Mouse (Mus musculus) myocyte (in vitro differentiated cells): ENCODE measurements at regions not wholly inside any gene's neighbourhood (a gene's known extent, or its start where the extent isn't known, plus 50 kb on each side); places are given as distances from the start of the nearest gene placed in this dataset.
A peak's percentile ranks its signal among the peaks of the same experiment; 100 is the strongest.

Source experiments
- H3K27me3 ChIP-seq: one replicate; pipeline ENCODE4 v1.6.1; 2011; ENCODE audit not compliant: control insufficient read depth, insufficient read depth, insufficient read length
- H3K36me3 ChIP-seq: one replicate; pipeline ENCODE4 v1.6.1; 2011; ENCODE audit not compliant: control insufficient read depth, insufficient read depth
- H3K4me2 ChIP-seq: one replicate; pipeline ENCODE4 v1.6.1; 2011; ENCODE audit warnings: low read depth, control low read depth
- H3K4me3 ChIP-seq: one replicate; pipeline ENCODE4 v1.5.1; 2011; ENCODE audit warnings: mild to moderate bottlenecking, control low read depth, moderate library complexity
- H3K79me2 ChIP-seq: one replicate; pipeline ENCODE4 v1.6.1; 2011; ENCODE audit not compliant: control insufficient read depth, insufficient read depth
- H3ac ChIP-seq: one replicate; pipeline ENCODE4 v1.6.1; 2011; ENCODE audit not compliant: control insufficient read depth, insufficient read length
- CEBPB ChIP-seq: IDR thresholded peaks from 2 replicates; pipeline ENCODE4 v1.6.1; 2011; ENCODE audit warnings: mild to moderate bottlenecking, moderate library complexity; ENCODE audit not compliant: poor library complexity, insufficient read depth, severe bottlenecking
- E2F4 ChIP-seq: IDR thresholded peaks from one replicate; pipeline ENCODE4 v1.6.1; 2011; ENCODE audit warnings: mild to moderate bottlenecking, control low read depth, moderate library complexity; ENCODE audit not compliant: insufficient read depth
- MAX ChIP-seq: IDR thresholded peaks from one replicate; pipeline ENCODE4 v1.6.1; 2011; ENCODE audit warnings: low read depth, mild to moderate bottlenecking, control low read depth
- MYOD1 ChIP-seq, 3 experiments: IDR thresholded peaks; one replicate each; pipeline ENCODE4 v1.6.1; 2011; ENCODE audit warnings: control low read depth in 2 of 3, low read depth in 2 of 3, mild to moderate bottlenecking in 2 of 3, moderate library complexity in 1 of 3; ENCODE audit not compliant: insufficient read length in 2 of 3, control insufficient read depth in 1 of 3
- MYOG ChIP-seq, 3 experiments: IDR thresholded peaks; one replicate each; pipeline ENCODE4 v1.6.1; 2011; ENCODE audit warnings: control low read depth in 2 of 3, low read depth in 2 of 3, mild to moderate bottlenecking in 2 of 3; ENCODE audit not compliant: insufficient read length in 2 of 3, control insufficient read depth in 1 of 3, insufficient read depth in 1 of 3
- POLR2A ChIP-seq: IDR thresholded peaks from one replicate; pipeline ENCODE4 v1.6.1; 2011; ENCODE audit warnings: low read depth, mild to moderate bottlenecking, control low read depth, moderate library complexity; ENCODE audit not compliant: insufficient read length
- POLR2AphosphoS2 ChIP-seq: IDR thresholded peaks from one replicate; pipeline ENCODE4 v1.6.1; 2011; ENCODE audit warnings: low read depth, control low read depth; ENCODE audit not compliant: insufficient read length
- REST ChIP-seq: IDR thresholded peaks from one replicate; pipeline ENCODE4 v1.6.1; 2011; ENCODE audit warnings: mild to moderate bottlenecking, control low read depth, moderate library complexity; ENCODE audit not compliant: insufficient read depth, insufficient read length
- SRF ChIP-seq: IDR thresholded peaks from one replicate; pipeline ENCODE4 v1.6.1; 2011; ENCODE audit warnings: low read depth; ENCODE audit not compliant: control insufficient read depth, insufficient read length
- TCF12 ChIP-seq: IDR thresholded peaks from one replicate; pipeline ENCODE4 v1.6.1; 2011; ENCODE audit warnings: mild to moderate bottlenecking, control low read depth; ENCODE audit not compliant: poor library complexity, insufficient read depth, severe bottlenecking
- TCF3 ChIP-seq: IDR thresholded peaks from one replicate; pipeline ENCODE4 v1.6.1; 2011; ENCODE audit warnings: low read depth, control low read depth; ENCODE audit not compliant: insufficient read length
- USF1 ChIP-seq: IDR thresholded peaks from one replicate; pipeline ENCODE4 v1.6.1; 2011; ENCODE audit warnings: low read depth, mild to moderate bottlenecking, control low read depth, moderate library complexity

GRCm38 (mm10) chr13:107837206-107837952 is 206.9 kb upstream of the Smim15 start:
- Histone ChIP-seq H3ac (no peak overlapping the region), H3K4me3 (no peak overlapping the region), H3K27me3 (no peaks in the 10 kb centered on the region), H3K4me2 (no peak overlapping the region), H3K36me3 (no peaks in the 10 kb centered on the region), H3K79me2 (peaks cover 56% of the 10 kb centered on the region)
- TF ChIP-seq MYOD1 (IDR thresholded peaks at IDR 0.05; ENCODE audit: control insufficient read depth in 1 of 3, insufficient read length in 2 of 3, low read depth in 2 of 3) (no peak), TCF12 (no peak), REST (no peak), SRF (no peak), TCF3 (no peak), MAX (no peak), CEBPB (no peak)

DNA sequence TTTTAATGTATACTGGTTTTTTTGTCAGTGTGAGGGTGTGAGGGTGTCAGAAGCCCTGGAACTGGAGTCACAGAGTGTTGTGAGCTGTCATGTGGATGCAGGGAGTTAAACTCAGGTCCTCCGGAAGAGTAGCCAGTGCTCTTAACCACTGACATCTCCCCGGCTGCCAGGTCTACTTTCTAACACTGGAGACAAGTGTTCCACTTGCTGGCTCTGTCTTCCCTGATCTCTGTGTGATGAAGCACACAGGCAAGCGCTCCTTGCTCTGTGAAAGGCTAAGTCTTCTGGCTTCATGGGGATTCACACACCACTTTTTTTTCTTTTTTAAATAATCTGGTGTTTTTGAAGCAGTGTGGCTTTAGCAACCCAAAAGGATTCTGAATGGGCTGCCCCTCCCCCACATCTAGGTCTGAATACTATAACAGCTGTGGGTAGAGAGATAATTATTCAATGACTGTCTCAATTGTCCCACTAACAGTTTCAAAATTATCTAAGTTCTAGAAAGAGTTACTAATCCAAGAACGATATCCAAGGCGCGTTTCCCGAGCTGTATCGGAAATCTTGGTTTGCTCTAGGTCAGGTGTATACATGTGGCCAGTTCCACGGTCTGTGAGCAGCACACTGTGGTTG is 208.4 kb upstream of the Smim15 start:
- H3K36me3 ChIP-seq, result no peaks in the 10 kb centered on the region
- H3ac ChIP-seq, result no peak overlapping the region
- H3K79me2 ChIP-seq, result peaks cover 50% of the 10 kb centered on the region
- no peaks in the 10 kb centered on the region for H3K27me3 ChIP-seq
- no peak overlapping the region for H3K4me2 ChIP-seq
- H3K4me3 ChIP-seq, result no peak overlapping the region
- TF ChIP-seq POLR2AphosphoS2, result no peak

- no peaks in the 10 kb centered on the region for H3K27me3 ChIP-seq
- no peak for TF ChIP-seq CEBPB
- no peak for TF ChIP-seq USF1
- no peak for TF ChIP-seq MYOG (IDR thresholded peaks at IDR 0.05; ENCODE audit: control insufficient read depth in 1 of 3, insufficient read depth in 1 of 3, insufficient read length in 2 of 3, low read depth in 2 of 3)
- TF ChIP-seq POLR2A, result no peak
- no peak for TF ChIP-seq MYOD1 (IDR thresholded peaks at IDR 0.05; ENCODE audit: control insufficient read depth in 1 of 3, insufficient read length in 2 of 3, low read depth in 2 of 3)
- no peak for TF ChIP-seq POLR2AphosphoS2
- TF ChIP-seq REST, result no peak
- H3ac ChIP-seq, result no peak overlapping the region
- no peak overlapping the region for H3K4me2 ChIP-seq
- peaks cover 53% of the 10 kb centered on the region for H3K79me2 ChIP-seq
- H3K4me3 ChIP-seq, result no peak overlapping the region
- no peaks in the 10 kb centered on the region for H3K36me3 ChIP-seq
Measured at GRCm38 (mm10) chr13:107831997-107832396, 212.2 kb upstream of the Smim15 start.

DNA sequence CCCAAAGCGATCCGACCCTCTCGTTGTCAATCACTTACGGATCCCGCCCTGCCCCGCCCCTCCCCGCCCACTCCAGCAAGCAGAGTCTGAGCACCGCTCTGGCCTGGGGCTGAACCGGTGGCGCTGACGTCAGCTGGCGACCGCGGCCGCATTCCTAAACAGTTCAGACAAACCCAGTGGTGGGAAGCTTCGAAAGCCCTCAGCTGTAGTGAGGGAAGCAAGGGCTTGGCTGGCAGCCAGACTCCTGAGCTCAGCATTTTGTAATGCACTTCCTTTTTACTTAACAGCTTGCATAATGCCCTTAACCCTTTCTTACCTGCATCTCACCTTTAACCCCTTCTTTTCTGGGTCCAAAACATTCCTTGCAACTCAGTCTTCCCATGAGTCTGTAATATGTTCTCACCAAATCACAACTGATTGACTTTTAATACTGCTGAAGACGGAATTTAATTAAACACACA is 213.0 kb upstream of the Smim15 start:
- no peaks in the 10 kb centered on the region for H3K27me3 ChIP-seq
- peaks cover 59% of the 10 kb centered on the region for H3K79me2 ChIP-seq
- H3K36me3 ChIP-seq, result no peaks in the 10 kb centered on the region
- TF ChIP-seq E2F4, result no peak
- TF ChIP-seq CEBPB, result peak; percentile 76; the same call in 1 of the 2 replicates
- TF ChIP-seq MYOD1 (IDR thresholded peaks at IDR 0.05; ENCODE audit: control insufficient read depth in 1 of 3, insufficient read length in 2 of 3, low read depth in 2 of 3), result peak in 2 of 3 experiments; percentile 22 to 39
- no peak for TF ChIP-seq POLR2AphosphoS2
- peak in 1 of 3 experiments; percentile 64 for TF ChIP-seq MYOG (IDR thresholded peaks at IDR 0.05; ENCODE audit: control insufficient read depth in 1 of 3, insufficient read depth in 1 of 3, insufficient read length in 2 of 3, low read depth in 2 of 3)
- peak overlapping the region; percentile 66 for H3K4me2 ChIP-seq
- H3ac ChIP-seq, result no peak overlapping the region
- peak overlapping the region; percentile 0 for H3K4me3 ChIP-seq

DNA sequence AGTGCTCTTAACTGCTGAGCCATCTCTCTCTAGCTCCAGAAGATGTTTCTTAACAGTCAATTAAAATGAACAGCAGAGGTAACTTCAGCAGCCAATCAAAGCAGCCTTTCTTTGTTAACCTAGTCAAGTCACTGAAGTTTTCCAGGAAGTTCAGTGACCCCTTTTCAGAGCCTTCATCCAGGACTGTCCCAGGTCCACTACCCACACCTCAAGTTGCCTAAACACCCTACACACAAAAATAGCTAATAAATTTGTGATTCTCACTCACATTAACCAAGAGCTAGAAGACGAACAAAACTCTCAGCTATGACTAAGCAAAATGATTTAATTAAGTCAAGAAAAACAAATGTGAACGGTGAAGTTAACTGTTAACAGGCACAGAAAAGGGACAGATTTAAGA is 214.0 kb upstream of the Smim15 start:
- H3K4me3 ChIP-seq, result no peak overlapping the region
- H3ac ChIP-seq, result no peak overlapping the region
- TF ChIP-seq REST (no peak), E2F4 (no peak)
- H3K27me3 ChIP-seq, result no peaks in the 10 kb centered on the region
- H3K4me2 ChIP-seq, result peak overlapping the region; percentile 57
- H3K79me2 ChIP-seq, result peaks cover 54% of the 10 kb centered on the region
- no peaks in the 10 kb centered on the region for H3K36me3 ChIP-seq

DNA sequence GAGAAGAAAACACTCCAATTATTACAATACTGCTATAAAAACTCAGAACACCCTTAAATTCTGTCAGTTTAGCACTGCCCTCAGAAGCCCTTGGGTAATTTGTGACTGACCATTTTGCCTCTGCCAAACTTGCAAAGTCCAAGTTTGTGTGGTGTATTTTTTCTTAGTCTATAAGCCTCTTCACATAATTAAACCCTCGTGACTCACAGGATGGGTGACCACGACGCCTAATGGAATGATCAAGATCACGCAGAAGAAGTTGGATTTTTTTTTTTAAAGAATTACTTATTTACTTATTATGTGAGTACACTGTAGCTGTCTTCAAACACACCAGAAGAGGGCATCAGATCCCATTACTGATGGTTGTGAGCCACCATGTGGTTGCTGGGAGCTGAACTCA is 214.4 kb upstream of the Smim15 start:
- no peaks in the 10 kb centered on the region for H3K27me3 ChIP-seq
- H3K79me2 ChIP-seq, result peaks cover 54% of the 10 kb centered on the region
- no peaks in the 10 kb centered on the region for H3K36me3 ChIP-seq
- no peak overlapping the region for H3K4me3 ChIP-seq
- no peak overlapping the region for H3ac ChIP-seq
- peak overlapping the region; percentile 57 for H3K4me2 ChIP-seq
- TF ChIP-seq MYOG (IDR thresholded peaks at IDR 0.05; ENCODE audit: control insufficient read depth in 1 of 3, insufficient read depth in 1 of 3, insufficient read length in 2 of 3, low read depth in 2 of 3), result no peak
- TF ChIP-seq POLR2AphosphoS2, result no peak
- no peak for TF ChIP-seq MAX
- TF ChIP-seq MYOD1 (IDR thresholded peaks at IDR 0.05; ENCODE audit: control insufficient read depth in 1 of 3, insufficient read length in 2 of 3, low read depth in 2 of 3), result no peak
- no peak for TF ChIP-seq E2F4
- TF ChIP-seq TCF3, result no peak
- TF ChIP-seq USF1, result no peak
- TF ChIP-seq CEBPB, result no peak
- no peak for TF ChIP-seq REST
- TF ChIP-seq TCF12, result no peak
- no peak for TF ChIP-seq SRF
- TF ChIP-seq POLR2A, result no peak
